ENCODE assay signal across 9 mouse cellular contexts in the genomic region with DNA sequence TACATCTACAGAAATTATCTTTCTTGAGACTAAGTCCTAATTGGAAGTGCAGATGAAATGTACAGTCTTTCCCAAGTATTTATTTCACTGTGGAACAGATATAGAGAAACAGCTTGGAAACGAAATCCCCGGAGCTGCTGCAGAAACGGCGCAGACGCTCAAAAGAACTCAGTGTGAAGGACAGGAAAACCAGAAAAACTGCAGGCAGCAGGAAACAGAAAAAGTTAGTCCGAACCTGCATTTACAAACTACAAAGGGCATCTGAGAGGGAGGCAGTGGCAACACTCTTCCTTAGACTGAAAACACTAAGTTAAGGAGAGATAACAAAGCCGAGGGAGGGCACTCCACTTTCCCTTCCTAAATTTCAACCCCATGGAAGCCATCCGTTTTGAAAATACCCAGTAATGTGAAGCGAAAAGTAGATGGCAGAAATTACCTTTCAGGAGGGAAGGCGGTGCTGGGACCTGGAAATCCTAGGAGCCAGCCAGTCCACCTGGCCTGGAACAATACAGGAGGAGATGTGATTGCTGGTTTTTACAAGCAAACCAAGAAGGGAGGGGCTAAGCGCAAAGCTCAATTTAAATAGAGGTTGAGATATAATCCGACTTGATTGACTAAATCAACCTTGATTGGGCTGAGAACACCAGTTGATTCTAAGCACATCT. TPM values are rescaled to one million over a fixed set of nuclear protein-coding genes. Genes with fewer than 3 reads are reported as not detected.
A peak's percentile ranks its signal among the peaks of the same experiment; 100 is the strongest.
DNase-seq lines count a peak whose midpoint lies in the region; ATAC-seq and TF ChIP-seq lines count a peak whose summit lies in the region.
"Had no signal": no experiment of that assay in that cellular context is flagged by ENCODE, and none has a peak within 500 bp of the region (broad histone marks: within the 10 kb centered on the region; RNA-seq: fewer than 3 reads in every experiment).

No protein-coding gene starts in this region.

- peak overlapping the region; percentile 58 for H3K9ac ChIP-seq in heart, embryonic 15.5 days
- peak overlapping the region; percentile 58 for H3K9ac ChIP-seq in forebrain, embryonic 14.5 days (ENCODE audit: low read length)
- H3K9ac ChIP-seq in liver, embryonic 14.5 days (replicated peaks): peak overlapping the region; percentile 71

- H3K4me2 ChIP-seq in heart, embryonic 15.5 days: peak overlapping the region; percentile 70
- peak overlapping the region; percentile 67 for H3K4me2 ChIP-seq in forebrain, embryonic 14.5 days (ENCODE audit: low read length)
- peak overlapping the region; percentile 83 for H3K4me2 ChIP-seq in liver, embryonic 14.5 days (ENCODE audit: low read depth)

- H3K9me3 ChIP-seq in heart, embryonic 15.5 days (replicated peaks): no peaks in the 10 kb centered on the region
- H3K9me3 ChIP-seq in forebrain, embryonic 14.5 days (replicated peaks; ENCODE audit: control insufficient read depth, low read length): no peaks in the 10 kb centered on the region
- H3K9me3 ChIP-seq in liver, embryonic 14.5 days (ENCODE audit: control insufficient read depth, low read length): no peaks in the 10 kb centered on the region

- no peak for DNase-seq in heart, postnatal 4 days
- peak; percentile 34 for DNase-seq in ES-CJ7 (ENCODE audit: low read depth, low spot score)
- DNase-seq in forebrain, embryonic 14.5 days (ENCODE audit: low spot score): no peak
- DNase-seq in liver, embryonic 14.5 days (ENCODE audit: low read depth in 3 of 3, low spot score in 3 of 3): no peak
- DNase-seq in cerebellum, adult 11-12 months: no peak
- no peak for DNase-seq in layer of hippocampus, adult 9-10 months (ENCODE audit: low spot score)
- no peak for DNase-seq in cerebellum, adult 11 months

- TF ChIP-seq CTCF in liver, embryonic 14.5 days (IDR thresholded peaks at IDR 0.05; ENCODE audit: low read depth): no peak

- H3K27ac ChIP-seq in heart, embryonic 15.5 days: peak overlapping the region; percentile 97
- H3K27ac ChIP-seq in forebrain, embryonic 14.5 days (ENCODE audit: low read depth, low read length): no peak overlapping the region
- peak overlapping the region; percentile 81 for H3K27ac ChIP-seq in liver, embryonic 14.5 days

- peak overlapping the region; percentile 59 for H3K4me3 ChIP-seq in heart, embryonic 15.5 days
- H3K4me3 ChIP-seq in forebrain, embryonic 14.5 days (ENCODE audit: low read depth, low read length): peak overlapping the region; percentile 31; the same call in 1 of the 2 replicates
- H3K4me3 ChIP-seq in liver, embryonic 14.5 days (ENCODE audit: insufficient read depth in 1 of 2, low read depth in 2 of 2, low read length in 2 of 2): peak overlapping the region; percentile 21 to 99

- H3K36me3 ChIP-seq in heart, embryonic 15.5 days: no peaks in the 10 kb centered on the region
- no peaks in the 10 kb centered on the region for H3K36me3 ChIP-seq in forebrain, embryonic 14.5 days (ENCODE audit: control insufficient read depth, insufficient read depth, low read length)
- H3K36me3 ChIP-seq in liver, embryonic 14.5 days (replicated peaks; ENCODE audit: control insufficient read depth, insufficient read depth, low read depth): no peaks in the 10 kb centered on the region; the same call in 1 of the 2 replicates

- no peak for ATAC-seq in heart, embryonic 15.5 days (replicated peaks; ENCODE audit: insufficient number of reproducible peaks, insufficient read depth, low FRiP score, low read depth)
- no peak for ATAC-seq in forebrain, embryonic 14.5 days
- ATAC-seq in liver, embryonic 14.5 days (ENCODE audit: insufficient read depth): no peak
- ATAC-seq: Patski had no signal

- 15% methylated on average over 12 of the region's 12 CpGs for WGBS in heart, embryonic 15.5 days
- 7% methylated on average over 12 of the region's 12 CpGs for WGBS in forebrain, embryonic 14.5 days
- WGBS in liver, embryonic 14.5 days (ENCODE audit: insufficient replicate concordance): 11% methylated on average over 12 of the region's 12 CpGs

- no peaks in the 10 kb centered on the region for H3K27me3 ChIP-seq in heart, embryonic 15.5 days
- no peaks in the 10 kb centered on the region for H3K27me3 ChIP-seq in forebrain, embryonic 14.5 days (replicated peaks; ENCODE audit: control insufficient read depth, insufficient read depth, low read length)
- no peaks in the 10 kb centered on the region for H3K27me3 ChIP-seq in liver, embryonic 14.5 days (ENCODE audit: control insufficient read depth, insufficient read depth, low read length)
- H3K27me3 ChIP-seq: Patski had no signal

- TF ChIP-seq EP300 in liver, embryonic 14.5 days (IDR thresholded peaks at IDR 0.05; ENCODE audit: low read depth): no peak

- peaks cover 20% of the 10 kb centered on the region for H3K4me1 ChIP-seq in heart, embryonic 15.5 days (replicated peaks)
- peaks cover 9% of the 10 kb centered on the region for H3K4me1 ChIP-seq in forebrain, embryonic 14.5 days (ENCODE audit: control insufficient read depth, insufficient read depth, low read length)
- H3K4me1 ChIP-seq in liver, embryonic 14.5 days (replicated peaks; ENCODE audit: control insufficient read depth in 2 of 2, insufficient read depth in 2 of 2, low read length in 1 of 2): peaks cover 42 to 45% of the 10 kb centered on the region in 2 experiments

RNA-seq across cellular contexts. Expression of gene Zfp217, which starts 13.7 kb away (rescaled TPM):
- polyA plus RNA-seq in heart, embryonic 15.5 days (2015; fragmentation: Nextera tagmentation; extraction: Ambion mirVana): 2.7 and 3.2 TPM in 2 replicates
- total RNA-seq in heart, postnatal 4 days (2021): 10 to 100 TPM; 18.8 to 19.3 TPM
- 1.7 and 1.8 TPM in 2 replicates for polyA plus RNA-seq in forebrain, embryonic 14.5 days (2014; fragmentation: Nextera tagmentation; extraction: Ambion mirVana)
- 4.2 and 4.8 TPM in 2 replicates for polyA plus RNA-seq in liver, embryonic 14.5 days (2012; rRNA removed)
- 2.3 and 3.5 TPM in 2 replicates for polyA plus RNA-seq in liver, embryonic 14.5 days (2014; fragmentation: Nextera tagmentation; extraction: Ambion mirVana)
